Mouse (Mus musculus): ENCODE measurements around the gene Exoc8. TPM values are rescaled to one million over a fixed set of nuclear protein-coding genes. Genes with fewer than 3 reads are reported as not detected.

The Exoc8 gene
- polyA plus RNA-seq, 1 experiment from 2014 or later = 13.2 TPM

GRCm38 (mm10) chr8:124892596-124892995, 4.9 kb downstream of the Exoc8 start:
- H3K9me3 ChIP-seq (ENCODE audit: control insufficient read depth, low read length) = no peaks in the 10 kb centered on the region
- DNase-seq (no peak), ATAC-seq (ENCODE audit: low FRiP score, low TSS enrichment) (no peak)
- H3K27me3 ChIP-seq (ENCODE audit: control insufficient read depth, insufficient read depth, low read length) = no peaks in the 10 kb centered on the region
- no peak overlapping the region for H3K4me2 ChIP-seq (ENCODE audit: low read length)
- peaks cover 16% of the 10 kb centered on the region for H3K4me1 ChIP-seq (ENCODE audit: control insufficient read depth, insufficient read depth, low read length)
- WGBS = 81% methylated on average over 3 of the region's 3 CpGs
- no peak overlapping the region for H3K4me3 ChIP-seq (replicated peaks; ENCODE audit: low read depth, low read length)
- H3K27ac ChIP-seq (replicated peaks; ENCODE audit: low read depth, low read length) = no peak overlapping the region
- H3K9ac ChIP-seq (replicated peaks; ENCODE audit: low read length) = no peak overlapping the region
- H3K36me3 ChIP-seq (ENCODE audit: control insufficient read depth, insufficient read depth, low read length) = peaks cover 70% of the 10 kb centered on the region

DNA sequence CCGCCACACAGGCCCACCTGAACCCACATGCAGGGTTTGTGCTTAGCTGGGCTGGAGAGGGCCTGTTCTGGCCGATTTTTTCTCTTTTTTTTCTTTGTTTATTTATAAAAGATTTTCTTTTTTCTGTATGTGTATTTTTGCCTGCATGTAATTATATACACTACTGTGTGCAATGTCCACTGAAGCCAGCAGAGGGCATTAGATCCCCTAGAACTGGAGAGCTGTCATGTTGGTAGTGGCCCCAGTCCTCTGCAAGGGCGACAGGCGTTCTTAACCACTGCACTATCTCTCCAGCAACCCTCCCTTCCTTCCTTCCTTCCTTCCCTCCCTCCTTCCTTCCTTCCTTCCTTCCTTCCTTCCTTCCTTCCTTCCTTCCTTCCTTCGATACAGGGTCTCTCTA, 9.1 kb downstream of the Exoc8 start:
- 96% methylated on average over 5 of the region's 5 CpGs for WGBS
- ATAC-seq (ENCODE audit: low FRiP score, low TSS enrichment) (no peak), DNase-seq (no peak)
- Histone ChIP-seq H3K9me3 (ENCODE audit: control insufficient read depth, low read length) (no peaks in the 10 kb centered on the region), H3K4me1 (ENCODE audit: control insufficient read depth, insufficient read depth, low read length) (no peaks in the 10 kb centered on the region), H3K36me3 (ENCODE audit: control insufficient read depth, insufficient read depth, low read length) (peaks cover 93% of the 10 kb centered on the region), H3K27ac (replicated peaks; ENCODE audit: low read depth, low read length) (no peak overlapping the region), H3K9ac (replicated peaks; ENCODE audit: low read length) (no peak overlapping the region), H3K4me2 (ENCODE audit: low read length) (no peak overlapping the region), H3K4me3 (replicated peaks; ENCODE audit: low read depth, low read length) (no peak overlapping the region), H3K27me3 (ENCODE audit: control insufficient read depth, insufficient read depth, low read length) (no peaks in the 10 kb centered on the region)

DNA sequence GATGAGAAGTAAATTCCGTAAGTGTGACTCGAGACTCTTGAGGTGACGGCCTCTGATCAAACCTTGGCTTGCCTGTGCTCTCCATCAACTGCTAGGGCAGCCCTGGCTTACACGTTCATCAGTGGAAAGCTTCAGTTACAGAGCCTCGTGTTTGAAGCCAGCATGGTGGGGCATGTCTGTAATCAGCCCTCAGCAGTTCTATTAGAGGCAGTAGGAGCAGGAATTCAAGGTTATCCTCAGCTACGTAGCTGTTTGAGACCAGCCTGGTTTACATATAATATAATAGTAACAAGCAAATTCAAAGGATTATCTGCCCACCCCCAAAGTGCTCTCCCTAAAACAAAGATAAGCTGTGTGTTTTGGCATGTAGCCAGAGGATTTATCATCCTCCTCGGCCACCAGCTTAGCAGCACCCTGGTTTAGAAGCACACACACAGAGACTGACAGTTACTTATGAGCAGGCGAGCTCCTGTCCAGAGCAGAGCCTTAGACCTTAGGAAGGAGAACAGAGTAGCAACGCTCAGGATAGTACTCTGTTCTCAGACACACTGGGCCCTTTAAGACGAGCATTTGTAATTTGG, 18.5 kb downstream of the Exoc8 start:
- DNase-seq (no peak), ATAC-seq (ENCODE audit: low FRiP score, low TSS enrichment) (no peak)
- peaks cover 97% of the 10 kb centered on the region for H3K36me3 ChIP-seq (ENCODE audit: control insufficient read depth, insufficient read depth, low read length)

DNA sequence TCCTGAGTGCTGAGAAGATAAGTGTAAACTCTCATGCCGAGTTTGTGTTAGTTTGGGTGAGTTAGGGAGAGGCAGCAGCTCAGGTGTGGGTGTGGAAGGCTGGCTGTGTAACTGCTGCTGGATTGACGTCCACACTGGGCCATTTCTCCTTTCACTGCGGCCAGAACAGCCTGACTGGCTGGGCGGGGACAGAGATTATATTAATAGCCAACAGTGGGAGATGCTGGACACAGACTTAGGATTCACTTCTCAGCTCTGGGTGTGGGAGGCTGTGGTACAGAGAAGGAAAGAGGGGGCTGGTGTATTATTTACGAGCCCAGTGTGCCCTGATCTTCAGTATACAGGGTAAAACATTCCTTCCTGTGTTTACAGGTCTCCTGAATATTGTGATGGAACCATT, 19.4 kb downstream of the Exoc8 start:
- Histone ChIP-seq H3K36me3 (ENCODE audit: control insufficient read depth, insufficient read depth, low read length) (peaks cover 97% of the 10 kb centered on the region), H3K4me1 (ENCODE audit: control insufficient read depth, insufficient read depth, low read length) (no peaks in the 10 kb centered on the region), H3K9me3 (ENCODE audit: control insufficient read depth, low read length) (no peaks in the 10 kb centered on the region), H3K4me2 (ENCODE audit: low read length) (no peak overlapping the region), H3K4me3 (replicated peaks; ENCODE audit: low read depth, low read length) (no peak overlapping the region), H3K27me3 (ENCODE audit: control insufficient read depth, insufficient read depth, low read length) (no peaks in the 10 kb centered on the region), H3K27ac (replicated peaks; ENCODE audit: low read depth, low read length) (no peak overlapping the region), H3K9ac (replicated peaks; ENCODE audit: low read length) (no peak overlapping the region)
- 94% methylated on average over 5 of the region's 5 CpGs for WGBS
- ATAC-seq (ENCODE audit: low FRiP score, low TSS enrichment) (no peak), DNase-seq (no peak)

More for the DNA sequence above, 18.5 kb downstream of the Exoc8 start:
- H3K4me2 ChIP-seq (ENCODE audit: low read length) = no peak overlapping the region
- H3K4me1 ChIP-seq (ENCODE audit: control insufficient read depth, insufficient read depth, low read length) = no peaks in the 10 kb centered on the region
- H3K27me3 ChIP-seq (ENCODE audit: control insufficient read depth, insufficient read depth, low read length) = no peaks in the 10 kb centered on the region
- H3K27ac ChIP-seq (replicated peaks; ENCODE audit: low read depth, low read length) = no peak overlapping the region
- H3K9ac ChIP-seq (replicated peaks; ENCODE audit: low read length) = no peak overlapping the region
- no peak overlapping the region for H3K4me3 ChIP-seq (replicated peaks; ENCODE audit: low read depth, low read length)
- WGBS = 86% methylated on average over 10 of the region's 10 CpGs
- H3K9me3 ChIP-seq (ENCODE audit: control insufficient read depth, low read length) = no peaks in the 10 kb centered on the region

DNA sequence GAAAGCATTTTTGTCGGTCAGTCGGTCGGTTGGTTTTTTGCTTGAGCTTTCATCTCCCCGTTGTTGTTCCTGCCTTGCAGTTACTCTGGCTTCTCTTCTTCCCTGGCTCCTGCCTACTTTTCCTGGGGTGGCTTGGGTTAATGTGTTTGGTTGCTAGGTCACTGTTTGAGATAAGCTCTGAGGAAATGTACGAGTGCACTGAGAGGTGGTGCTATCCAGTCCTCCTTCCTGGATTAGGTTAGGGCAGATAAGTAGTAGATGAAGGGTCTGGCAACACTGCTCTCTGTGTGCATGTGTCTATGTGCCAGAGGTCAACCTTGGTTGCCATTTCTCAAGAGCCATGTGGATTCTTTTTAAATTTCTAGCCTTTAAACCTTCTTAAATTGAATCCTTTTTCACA, 24.8 kb downstream of the Exoc8 start:
- no peaks in the 10 kb centered on the region for H3K4me1 ChIP-seq (ENCODE audit: control insufficient read depth, insufficient read depth, low read length)
- no peaks in the 10 kb centered on the region for H3K9me3 ChIP-seq (ENCODE audit: control insufficient read depth, low read length)
- ATAC-seq (ENCODE audit: low FRiP score, low TSS enrichment) (no peak), DNase-seq (no peak)
- H3K27ac ChIP-seq (replicated peaks; ENCODE audit: low read depth, low read length) = no peak overlapping the region
- no peaks in the 10 kb centered on the region for H3K27me3 ChIP-seq (ENCODE audit: control insufficient read depth, insufficient read depth, low read length)
- H3K9ac ChIP-seq (replicated peaks; ENCODE audit: low read length) = no peak overlapping the region
- no peak overlapping the region for H3K4me2 ChIP-seq (ENCODE audit: low read length)
- peaks cover 69% of the 10 kb centered on the region for H3K36me3 ChIP-seq (ENCODE audit: control insufficient read depth, insufficient read depth, low read length)
- WGBS = 95% methylated on average over 5 of the region's 5 CpGs
- no peak overlapping the region for H3K4me3 ChIP-seq (replicated peaks; ENCODE audit: low read depth, low read length)

- Histone ChIP-seq H3K27ac (replicated peaks; ENCODE audit: low read depth, low read length) (no peak overlapping the region), H3K27me3 (ENCODE audit: control insufficient read depth, insufficient read depth, low read length) (no peaks in the 10 kb centered on the region), H3K9ac (replicated peaks; ENCODE audit: low read length) (no peak overlapping the region), H3K4me1 (ENCODE audit: control insufficient read depth, insufficient read depth, low read length) (no peaks in the 10 kb centered on the region), H3K9me3 (ENCODE audit: control insufficient read depth, low read length) (no peaks in the 10 kb centered on the region), H3K4me2 (ENCODE audit: low read length) (no peak overlapping the region), H3K4me3 (replicated peaks; ENCODE audit: low read depth, low read length) (no peak overlapping the region), H3K36me3 (ENCODE audit: control insufficient read depth, insufficient read depth, low read length) (peaks cover 65% of the 10 kb centered on the region)
- ATAC-seq (ENCODE audit: low FRiP score, low TSS enrichment) (no peak), DNase-seq (no peak)
- WGBS = 94% methylated on average over 7 of the region's 7 CpGs
Observed at GRCm38 (mm10) chr8:124872081-124872480, 25.4 kb downstream of the Exoc8 start.

GRCm38 (mm10) chr8:124871474-124871873, 26.0 kb downstream of the Exoc8 start:
- Histone ChIP-seq H3K27me3 (ENCODE audit: control insufficient read depth, insufficient read depth, low read length) (no peaks in the 10 kb centered on the region), H3K4me2 (ENCODE audit: low read length) (no peak overlapping the region), H3K9me3 (ENCODE audit: control insufficient read depth, low read length) (no peaks in the 10 kb centered on the region), H3K4me1 (ENCODE audit: control insufficient read depth, insufficient read depth, low read length) (no peaks in the 10 kb centered on the region), H3K9ac (replicated peaks; ENCODE audit: low read length) (no peak overlapping the region), H3K27ac (replicated peaks; ENCODE audit: low read depth, low read length) (no peak overlapping the region), H3K4me3 (replicated peaks; ENCODE audit: low read depth, low read length) (no peak overlapping the region), H3K36me3 (ENCODE audit: control insufficient read depth, insufficient read depth, low read length) (peaks cover 60% of the 10 kb centered on the region)
- WGBS = 91% methylated on average over 7 of the region's 7 CpGs
- ATAC-seq (ENCODE audit: low FRiP score, low TSS enrichment) = no peak
- DNase-seq = no peak

DNA sequence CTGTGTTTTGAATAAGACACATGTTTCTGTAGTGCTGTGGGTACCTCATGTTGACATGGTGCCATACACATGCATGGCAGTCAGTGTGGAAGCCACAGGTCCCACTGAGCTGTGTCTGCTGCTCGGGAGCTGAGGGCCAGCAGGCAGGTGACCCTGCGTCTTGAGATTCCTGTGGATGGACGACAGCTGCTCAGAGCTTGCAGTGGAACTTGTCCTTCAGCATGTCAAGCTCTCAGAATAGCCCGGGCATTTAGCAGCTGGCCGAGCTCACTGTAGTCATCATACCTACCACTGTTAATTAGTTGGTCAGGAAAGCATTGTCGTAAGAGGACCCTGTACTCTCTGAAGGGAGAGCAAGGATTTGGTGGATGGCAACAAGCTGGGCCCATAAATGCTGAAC, 27.8 kb downstream of the Exoc8 start:
- Histone ChIP-seq H3K4me3 (replicated peaks; ENCODE audit: low read depth, low read length) (no peak overlapping the region), H3K9me3 (ENCODE audit: control insufficient read depth, low read length) (no peaks in the 10 kb centered on the region), H3K9ac (replicated peaks; ENCODE audit: low read length) (no peak overlapping the region), H3K27me3 (ENCODE audit: control insufficient read depth, insufficient read depth, low read length) (no peaks in the 10 kb centered on the region), H3K27ac (replicated peaks; ENCODE audit: low read depth, low read length) (no peak overlapping the region), H3K4me1 (ENCODE audit: control insufficient read depth, insufficient read depth, low read length) (no peaks in the 10 kb centered on the region), H3K4me2 (ENCODE audit: low read length) (no peak overlapping the region), H3K36me3 (ENCODE audit: control insufficient read depth, insufficient read depth, low read length) (peaks cover 42% of the 10 kb centered on the region)
- DNase-seq (no peak), ATAC-seq (ENCODE audit: low FRiP score, low TSS enrichment) (no peak)
- WGBS = 93% methylated on average over 6 of the region's 6 CpGs

- Histone ChIP-seq H3K4me2 (ENCODE audit: low read length) (no peak overlapping the region), H3K9me3 (ENCODE audit: control insufficient read depth, low read length) (no peaks in the 10 kb centered on the region), H3K4me1 (ENCODE audit: control insufficient read depth, insufficient read depth, low read length) (peaks cover 8% of the 10 kb centered on the region), H3K9ac (replicated peaks; ENCODE audit: low read length) (no peak overlapping the region), H3K36me3 (ENCODE audit: control insufficient read depth, insufficient read depth, low read length) (peaks cover 17% of the 10 kb centered on the region), H3K4me3 (replicated peaks; ENCODE audit: low read depth, low read length) (no peak overlapping the region), H3K27ac (replicated peaks; ENCODE audit: low read depth, low read length) (no peak overlapping the region), H3K27me3 (ENCODE audit: control insufficient read depth, insufficient read depth, low read length) (no peaks in the 10 kb centered on the region)
- 91% methylated on average over 2 of the region's 2 CpGs for WGBS
- DNase-seq (no peak), ATAC-seq (ENCODE audit: low FRiP score, low TSS enrichment) (no peak)
Observed at GRCm38 (mm10) chr8:124867126-124867525, 30.4 kb downstream of the Exoc8 start.

All from midbrain, embryonic 14.5 days (tissue).